Mouse (Mus musculus) myocyte (in vitro differentiated cells): ENCODE measurements at regions not wholly inside any gene's neighbourhood (a gene's known extent, or its start where the extent isn't known, plus 50 kb on each side); places are given as distances from the start of the nearest gene placed in this dataset.

Experiments used
- H3K27me3 ChIP-seq: one replicate; pipeline ENCODE4 v1.6.1; 2011; ENCODE audit not compliant: control insufficient read depth, insufficient read depth, insufficient read length
- H3K36me3 ChIP-seq: one replicate; pipeline ENCODE4 v1.6.1; 2011; ENCODE audit not compliant: control insufficient read depth, insufficient read depth
- H3K4me2 ChIP-seq: one replicate; pipeline ENCODE4 v1.6.1; 2011; ENCODE audit warnings: low read depth, control low read depth
- H3K4me3 ChIP-seq: one replicate; pipeline ENCODE4 v1.5.1; 2011; ENCODE audit warnings: mild to moderate bottlenecking, control low read depth, moderate library complexity
- H3K79me2 ChIP-seq: one replicate; pipeline ENCODE4 v1.6.1; 2011; ENCODE audit not compliant: control insufficient read depth, insufficient read depth
- H3ac ChIP-seq: one replicate; pipeline ENCODE4 v1.6.1; 2011; ENCODE audit not compliant: control insufficient read depth, insufficient read length
- CEBPB ChIP-seq: IDR thresholded peaks from 2 replicates; pipeline ENCODE4 v1.6.1; 2011; ENCODE audit warnings: mild to moderate bottlenecking, moderate library complexity; ENCODE audit not compliant: poor library complexity, insufficient read depth, severe bottlenecking
- E2F4 ChIP-seq: IDR thresholded peaks from one replicate; pipeline ENCODE4 v1.6.1; 2011; ENCODE audit warnings: mild to moderate bottlenecking, control low read depth, moderate library complexity; ENCODE audit not compliant: insufficient read depth
- MAX ChIP-seq: IDR thresholded peaks from one replicate; pipeline ENCODE4 v1.6.1; 2011; ENCODE audit warnings: low read depth, mild to moderate bottlenecking, control low read depth
- MYOD1 ChIP-seq, 3 experiments: IDR thresholded peaks; one replicate each; pipeline ENCODE4 v1.6.1; 2011; ENCODE audit warnings: control low read depth in 2 of 3, low read depth in 2 of 3, mild to moderate bottlenecking in 2 of 3, moderate library complexity in 1 of 3; ENCODE audit not compliant: insufficient read length in 2 of 3, control insufficient read depth in 1 of 3
- MYOG ChIP-seq, 3 experiments: IDR thresholded peaks; one replicate each; pipeline ENCODE4 v1.6.1; 2011; ENCODE audit warnings: control low read depth in 2 of 3, low read depth in 2 of 3, mild to moderate bottlenecking in 2 of 3; ENCODE audit not compliant: insufficient read length in 2 of 3, control insufficient read depth in 1 of 3, insufficient read depth in 1 of 3
- POLR2A ChIP-seq: IDR thresholded peaks from one replicate; pipeline ENCODE4 v1.6.1; 2011; ENCODE audit warnings: low read depth, mild to moderate bottlenecking, control low read depth, moderate library complexity; ENCODE audit not compliant: insufficient read length
- POLR2AphosphoS2 ChIP-seq: IDR thresholded peaks from one replicate; pipeline ENCODE4 v1.6.1; 2011; ENCODE audit warnings: low read depth, control low read depth; ENCODE audit not compliant: insufficient read length
- REST ChIP-seq: IDR thresholded peaks from one replicate; pipeline ENCODE4 v1.6.1; 2011; ENCODE audit warnings: mild to moderate bottlenecking, control low read depth, moderate library complexity; ENCODE audit not compliant: insufficient read depth, insufficient read length
- SRF ChIP-seq: IDR thresholded peaks from one replicate; pipeline ENCODE4 v1.6.1; 2011; ENCODE audit warnings: low read depth; ENCODE audit not compliant: control insufficient read depth, insufficient read length
- TCF12 ChIP-seq: IDR thresholded peaks from one replicate; pipeline ENCODE4 v1.6.1; 2011; ENCODE audit warnings: mild to moderate bottlenecking, control low read depth; ENCODE audit not compliant: poor library complexity, insufficient read depth, severe bottlenecking
- TCF3 ChIP-seq: IDR thresholded peaks from one replicate; pipeline ENCODE4 v1.6.1; 2011; ENCODE audit warnings: low read depth, control low read depth; ENCODE audit not compliant: insufficient read length
- USF1 ChIP-seq: IDR thresholded peaks from one replicate; pipeline ENCODE4 v1.6.1; 2011; ENCODE audit warnings: low read depth, mild to moderate bottlenecking, control low read depth, moderate library complexity

DNA sequence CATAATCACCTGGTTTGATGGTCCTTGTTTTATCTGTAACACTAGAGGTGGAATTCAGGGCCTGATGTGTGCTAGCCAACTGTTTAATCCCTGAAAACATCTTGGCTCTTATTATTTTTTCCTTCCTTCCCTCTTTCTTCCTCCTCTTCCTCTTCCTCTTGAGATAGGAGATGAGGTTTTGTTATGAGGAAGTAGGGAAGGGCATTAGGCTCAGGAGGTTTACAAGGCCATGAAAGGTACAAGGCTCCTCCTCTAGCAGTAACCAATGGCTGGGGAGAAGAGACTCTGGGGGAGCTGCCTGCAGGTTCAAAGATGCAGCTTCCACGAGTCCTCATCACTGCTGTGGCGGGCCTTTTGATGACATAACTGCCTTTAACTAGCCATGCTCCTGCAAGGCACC is 98.6 kb upstream of the Chd2 start:
- TF ChIP-seq E2F4 (no peak), POLR2A (no peak), TCF3 (no peak)
- no peaks in the 10 kb centered on the region for H3K79me2 ChIP-seq
- no peak overlapping the region for H3ac ChIP-seq
- no peaks in the 10 kb centered on the region for H3K36me3 ChIP-seq
- no peaks in the 10 kb centered on the region for H3K27me3 ChIP-seq
- H3K4me3 ChIP-seq, result no peak overlapping the region
- H3K4me2 ChIP-seq, result no peak overlapping the region

DNA sequence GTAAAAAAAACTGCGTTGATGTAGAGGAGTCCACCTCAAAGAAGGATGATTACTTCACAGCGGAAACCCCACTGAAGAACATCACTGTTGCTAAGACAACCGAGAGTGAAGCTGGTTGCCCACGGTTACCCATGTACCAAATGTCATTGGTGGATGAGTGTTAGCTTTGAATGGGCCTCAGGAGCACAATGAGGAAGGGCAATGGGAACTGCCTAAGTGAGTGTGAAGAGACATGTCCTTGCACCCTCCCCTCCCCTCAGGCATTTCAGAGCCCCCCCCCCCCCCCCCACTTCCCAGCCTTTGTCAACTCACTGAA is 96.1 kb upstream of the Chd2 start:
- H3K36me3 ChIP-seq, result no peaks in the 10 kb centered on the region

DNA sequence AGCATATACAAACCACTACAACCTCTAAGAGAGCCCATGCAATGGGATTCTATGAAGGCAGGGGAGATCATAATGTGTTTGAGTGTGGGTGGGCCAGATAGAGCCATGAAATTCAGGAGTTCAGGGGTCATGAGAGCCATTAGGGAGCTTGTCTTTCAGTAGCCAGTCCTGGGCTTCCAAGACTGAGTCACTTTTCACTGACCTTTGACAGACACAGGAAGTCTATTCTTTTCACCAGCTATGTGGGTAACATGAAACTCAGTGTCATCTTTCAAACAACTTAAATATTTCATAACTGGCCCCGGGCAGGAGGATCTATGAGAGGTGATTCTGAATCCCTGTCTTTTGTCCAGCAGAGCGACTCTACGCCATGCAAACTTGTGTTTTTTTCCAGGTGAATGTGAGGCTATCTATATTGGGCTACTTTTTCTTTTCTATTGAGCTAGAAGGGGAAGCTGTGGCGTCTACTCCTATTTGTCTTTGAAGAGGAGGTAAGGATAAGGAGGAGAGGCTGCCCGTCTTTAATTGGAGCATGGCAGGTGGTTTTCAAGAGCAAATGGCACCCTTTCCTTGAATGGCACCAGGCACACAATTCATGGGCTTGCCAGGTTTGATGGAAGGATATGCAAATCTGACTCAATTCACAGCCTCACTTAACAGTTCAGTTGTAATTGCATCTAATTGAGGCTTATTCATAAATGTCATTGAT is 95.6 kb upstream of the Chd2 start:
- no peak overlapping the region for H3ac ChIP-seq
- no peaks in the 10 kb centered on the region for H3K79me2 ChIP-seq
- no peak overlapping the region for H3K4me2 ChIP-seq
- no peak for TF ChIP-seq MYOD1 (IDR thresholded peaks at IDR 0.05; ENCODE audit: control insufficient read depth in 1 of 3, insufficient read length in 2 of 3, low read depth in 2 of 3)
- no peak for TF ChIP-seq CEBPB
- TF ChIP-seq POLR2A, result no peak
- no peak for TF ChIP-seq TCF12
- TF ChIP-seq POLR2AphosphoS2, result no peak
- TF ChIP-seq TCF3, result no peak
- no peaks in the 10 kb centered on the region for H3K27me3 ChIP-seq
- no peak overlapping the region for H3K4me3 ChIP-seq
- H3K36me3 ChIP-seq, result no peaks in the 10 kb centered on the region

More for the DNA sequence above, 96.1 kb upstream of the Chd2 start:
- TF ChIP-seq MYOG (IDR thresholded peaks at IDR 0.05; ENCODE audit: control insufficient read depth in 1 of 3, insufficient read depth in 1 of 3, insufficient read length in 2 of 3, low read depth in 2 of 3), result no peak
- no peak for TF ChIP-seq REST
- TF ChIP-seq TCF3, result no peak
- no peak for TF ChIP-seq USF1
- TF ChIP-seq MAX, result no peak
- no peak for TF ChIP-seq POLR2AphosphoS2
- TF ChIP-seq MYOD1 (IDR thresholded peaks at IDR 0.05; ENCODE audit: control insufficient read depth in 1 of 3, insufficient read length in 2 of 3, low read depth in 2 of 3), result no peak
- no peak for TF ChIP-seq CEBPB
- no peak for TF ChIP-seq E2F4
- TF ChIP-seq POLR2A, result no peak
- no peak for TF ChIP-seq SRF
- no peak for TF ChIP-seq TCF12
- Histone ChIP-seq H3ac (no peak overlapping the region), H3K79me2 (no peaks in the 10 kb centered on the region), H3K4me3 (no peak overlapping the region), H3K4me2 (no peak overlapping the region), H3K27me3 (no peaks in the 10 kb centered on the region)

DNA sequence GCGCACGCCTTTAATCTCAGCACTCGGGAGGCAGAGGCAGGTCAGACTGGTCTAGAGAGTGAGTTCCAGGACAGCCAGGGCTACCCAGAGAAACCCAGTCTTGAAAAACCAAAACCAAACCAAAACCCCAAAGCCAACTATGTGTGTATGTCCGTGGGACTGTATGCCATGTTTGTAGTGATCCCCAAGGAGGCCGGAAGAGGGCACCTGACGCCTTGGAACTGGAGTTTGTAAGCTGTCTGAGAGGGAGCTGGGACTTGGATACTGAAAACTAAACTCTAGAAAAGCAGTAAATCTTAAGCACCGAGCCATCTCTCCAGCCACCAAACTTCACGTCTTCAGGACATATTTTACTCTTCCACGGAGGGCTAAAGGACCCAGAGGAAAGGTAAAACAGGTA is 93.8 kb upstream of the Chd2 start:
- TF ChIP-seq USF1 (no peak), POLR2A (no peak), MYOD1 (IDR thresholded peaks at IDR 0.05; ENCODE audit: control insufficient read depth in 1 of 3, insufficient read length in 2 of 3, low read depth in 2 of 3) (no peak), TCF3 (no peak), MAX (no peak), POLR2AphosphoS2 (no peak), TCF12 (no peak), REST (no peak), SRF (no peak), E2F4 (no peak), CEBPB (no peak), MYOG (IDR thresholded peaks at IDR 0.05; ENCODE audit: control insufficient read depth in 1 of 3, insufficient read depth in 1 of 3, insufficient read length in 2 of 3, low read depth in 2 of 3) (no peak)
- H3K27me3 ChIP-seq, result no peaks in the 10 kb centered on the region
- no peaks in the 10 kb centered on the region for H3K36me3 ChIP-seq
- no peaks in the 10 kb centered on the region for H3K79me2 ChIP-seq
- no peak overlapping the region for H3K4me2 ChIP-seq
- no peak overlapping the region for H3ac ChIP-seq
- H3K4me3 ChIP-seq, result no peak overlapping the region

DNA sequence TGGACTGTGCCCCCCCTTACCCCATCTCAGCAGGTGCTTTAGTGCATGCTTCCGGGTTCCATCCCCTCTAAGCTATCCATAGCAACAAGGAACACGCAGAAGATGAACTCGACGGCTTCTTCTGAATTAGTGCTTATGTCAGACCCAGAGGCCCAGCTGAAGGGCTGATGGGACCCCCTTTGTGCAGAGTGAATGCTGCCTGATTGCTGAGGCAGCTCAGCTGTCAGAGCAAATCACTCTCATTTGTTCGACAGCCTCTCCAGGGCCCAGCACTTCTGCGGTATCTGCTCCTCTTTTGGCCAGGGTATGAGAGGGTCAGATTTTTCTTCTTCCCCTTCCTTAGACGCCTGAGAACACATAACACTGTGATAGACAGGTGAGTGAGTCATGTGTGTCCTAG is 89.2 kb upstream of the Chd2 start:
- no peak for TF ChIP-seq REST
- no peak for TF ChIP-seq POLR2A
- TF ChIP-seq USF1, result no peak
- TF ChIP-seq MYOD1 (IDR thresholded peaks at IDR 0.05; ENCODE audit: control insufficient read depth in 1 of 3, insufficient read length in 2 of 3, low read depth in 2 of 3), result no peak
- TF ChIP-seq TCF3, result no peak
- TF ChIP-seq TCF12, result no peak
- no peaks in the 10 kb centered on the region for H3K36me3 ChIP-seq
- H3K27me3 ChIP-seq, result no peaks in the 10 kb centered on the region
- no peak overlapping the region for H3ac ChIP-seq
- no peak overlapping the region for H3K4me3 ChIP-seq
- H3K79me2 ChIP-seq, result no peaks in the 10 kb centered on the region
- no peak overlapping the region for H3K4me2 ChIP-seq
